Mouse (Mus musculus): ENCODE results near the gene Cdyl2.

Gene Cdyl2

GRCm38 (mm10) chr8:116619686-116620320 lies 113.0 kb downstream of the Cdyl2 start:
- DNase-seq: peak; percentile 73

DNA sequence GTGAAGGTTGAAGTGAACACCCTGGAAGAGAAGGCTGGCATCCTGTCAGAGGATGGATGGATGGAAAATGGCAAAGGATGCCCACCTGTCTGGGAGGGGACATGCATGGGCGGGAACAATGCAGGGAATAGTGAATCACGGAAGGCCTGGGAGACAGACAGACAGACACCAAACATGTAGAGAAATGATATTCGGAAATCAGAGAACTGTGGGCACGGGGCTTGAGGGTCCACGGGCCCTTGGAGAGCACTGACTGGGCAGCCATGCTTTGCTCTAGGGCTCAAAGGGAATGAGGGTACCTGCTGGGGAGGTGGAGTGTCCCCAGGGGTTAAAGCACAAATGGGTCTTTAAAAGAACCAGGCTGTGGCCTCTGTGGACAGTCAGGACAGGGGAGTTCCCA lies 113.6 kb downstream of the Cdyl2 start:
- no peak for DNase-seq

DNA sequence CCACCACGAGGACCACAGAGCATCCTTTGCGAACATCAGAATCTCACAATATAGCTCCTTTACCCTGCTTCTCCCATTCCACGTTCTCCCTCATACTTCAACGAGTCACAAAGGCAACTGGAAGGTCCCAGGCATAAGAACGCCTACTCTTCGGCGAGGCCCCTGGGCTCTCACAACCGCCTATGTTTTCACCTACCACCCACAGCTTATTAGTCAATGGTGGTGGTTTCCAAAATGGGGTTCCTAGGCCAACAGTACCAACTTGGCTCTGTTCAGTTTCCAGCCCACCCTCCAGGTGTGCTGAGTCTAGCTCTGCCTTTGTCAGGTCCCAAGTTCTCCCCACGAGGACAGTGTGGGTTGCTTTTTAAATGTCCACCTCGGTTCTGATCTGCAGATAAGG lies 114.0 kb downstream of the Cdyl2 start:
- peak; percentile 20 for DNase-seq

DNA sequence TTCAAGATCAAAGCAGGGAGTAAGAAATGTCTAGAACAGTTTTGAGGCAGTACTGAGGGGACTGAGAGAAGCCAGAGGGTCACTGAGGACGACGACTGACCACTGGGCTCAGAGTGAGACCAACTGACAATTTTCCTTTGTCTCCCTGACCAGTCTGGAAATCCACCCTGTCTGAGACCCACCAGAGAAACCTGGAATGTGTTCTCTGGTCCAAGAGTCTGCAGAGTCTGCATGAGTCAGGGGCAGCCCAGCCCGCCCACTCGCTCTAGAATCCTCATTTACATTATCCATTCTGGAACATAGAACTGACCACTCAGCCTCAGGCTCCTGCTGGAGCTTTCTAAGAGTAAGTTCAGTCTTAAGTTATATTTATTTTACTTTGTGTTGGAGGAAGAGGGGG lies 114.9 kb downstream of the Cdyl2 start:
- DNase-seq: no peak

DNA sequence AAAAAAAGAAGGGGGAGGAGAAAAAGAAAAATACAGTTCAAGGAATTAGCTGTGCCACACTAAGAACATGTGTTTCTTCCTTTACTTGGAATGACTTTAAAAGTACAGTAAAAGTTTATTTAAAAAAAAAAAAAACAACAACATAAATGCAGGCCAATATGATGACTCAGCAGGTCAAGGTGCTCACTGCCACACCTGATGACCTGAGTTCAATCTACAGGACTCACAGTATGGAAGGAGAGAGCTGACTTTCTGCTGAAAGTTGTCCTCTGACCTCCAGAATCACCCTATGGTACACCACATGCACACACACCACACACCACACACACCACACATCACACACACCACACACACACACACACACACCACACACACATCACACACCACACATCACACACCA lies 116.4 kb downstream of the Cdyl2 start:
- no peak for DNase-seq

- no peak for DNase-seq
These were observed 117.9 kb downstream of the Cdyl2 start for GRCm38 (mm10) chr8:116614901-116615300.

DNA sequence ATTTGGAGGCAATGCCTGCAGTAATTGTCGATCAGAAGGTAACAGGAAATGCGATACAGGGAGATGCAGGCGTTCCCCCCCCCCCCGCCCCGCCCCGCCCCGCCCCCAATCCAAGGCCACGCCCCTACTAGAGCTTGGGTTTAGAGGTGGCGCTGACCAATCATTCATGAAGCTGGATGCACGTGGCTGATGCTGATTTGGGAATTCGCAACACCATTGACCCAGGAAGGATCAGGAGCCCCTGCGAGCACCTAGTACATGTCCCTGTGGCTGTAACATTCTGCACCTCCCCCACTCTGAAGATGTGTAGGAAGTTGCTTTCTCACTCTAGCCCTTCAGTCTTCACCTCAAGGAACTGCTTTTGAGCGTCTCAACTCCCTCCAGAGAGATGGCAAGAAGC lies 126.6 kb downstream of the Cdyl2 start:
- DNase-seq: no peak

DNA sequence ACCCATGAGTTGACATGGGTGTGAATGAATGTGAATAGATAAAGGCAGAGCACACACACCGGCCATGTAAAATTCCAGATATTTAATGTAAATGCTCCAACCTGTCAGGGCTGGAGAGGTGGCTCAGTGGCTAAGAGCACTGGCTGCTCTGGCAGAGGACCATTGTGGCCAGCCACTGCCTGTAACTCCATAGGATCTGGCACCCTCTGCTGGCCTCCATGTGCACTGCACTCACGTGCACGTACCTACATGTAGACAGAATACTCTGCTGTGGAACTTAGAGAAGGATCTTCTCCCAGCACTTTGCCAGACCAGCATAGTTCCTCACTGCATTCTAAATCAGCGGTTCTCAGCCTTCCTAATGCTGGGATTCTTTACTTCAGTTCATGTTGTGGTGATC lies 130.0 kb downstream of the Cdyl2 start:
- DNase-seq: no peak

- no peak for DNase-seq
These were observed 133.1 kb downstream of the Cdyl2 start for GRCm38 (mm10) chr8:116599728-116600127.

DNA sequence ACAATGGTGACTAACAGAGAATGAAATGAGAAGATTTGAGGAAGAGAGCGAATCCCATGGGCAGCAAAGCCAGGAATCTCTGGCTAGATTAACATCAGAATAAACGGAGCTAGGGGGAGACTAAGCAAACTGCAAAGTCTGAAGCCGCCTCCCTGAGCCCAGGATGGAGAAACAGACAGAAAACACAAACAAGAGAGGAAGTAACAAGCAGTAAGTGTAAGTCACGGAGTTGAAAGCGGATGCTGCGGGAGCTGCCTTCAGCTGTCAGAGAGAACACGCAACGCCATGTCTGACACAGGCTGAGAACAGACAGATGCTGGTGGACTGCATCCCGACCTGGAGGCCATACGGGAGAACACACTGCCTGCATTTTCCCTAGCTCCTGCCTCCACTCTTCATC lies 141.6 kb downstream of the Cdyl2 start:
- no peak for DNase-seq

DNA sequence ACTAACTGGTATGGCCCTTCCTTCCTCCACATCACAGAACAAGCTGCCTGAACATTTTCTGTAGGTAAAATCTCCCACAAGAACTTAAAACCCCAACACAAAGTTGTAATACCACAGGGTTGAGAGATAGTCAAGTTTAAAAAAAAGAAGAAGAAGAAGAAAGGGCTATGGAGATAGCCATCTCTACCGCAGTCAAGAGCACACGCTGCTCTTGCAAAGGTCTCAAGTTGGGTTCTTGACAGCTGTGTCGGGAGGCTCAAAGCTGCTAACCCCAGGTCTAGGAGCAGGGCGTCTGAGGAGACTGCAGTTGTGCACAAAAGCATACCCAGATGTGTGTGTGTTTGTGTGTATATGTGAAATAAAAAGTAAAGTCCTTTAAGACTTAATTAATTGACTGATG lies 142.2 kb downstream of the Cdyl2 start:
- no peak for DNase-seq

DNA sequence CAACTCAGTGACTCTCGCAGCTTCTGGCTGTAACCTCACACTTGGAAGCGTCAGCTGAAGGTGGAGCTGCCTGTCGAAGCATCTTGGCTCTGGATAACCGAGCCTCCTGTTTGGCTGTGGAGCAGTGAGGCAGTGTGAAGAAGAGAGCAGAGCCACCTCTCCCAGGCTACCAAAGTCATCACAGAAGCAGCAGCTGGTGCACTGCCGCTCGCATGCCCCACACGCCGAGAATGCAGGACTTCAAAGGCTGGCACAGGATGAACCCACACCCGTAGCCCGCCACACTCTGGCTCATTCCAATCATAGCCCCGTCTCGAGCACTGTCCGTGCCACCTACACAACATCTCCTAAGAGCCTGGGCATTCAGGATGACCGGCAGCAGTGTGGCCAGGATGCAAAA lies 142.7 kb downstream of the Cdyl2 start:
- no peak for DNase-seq

GRCm38 (mm10) chr8:116587616-116588468 lies 144.9 kb downstream of the Cdyl2 start:
- no peak for DNase-seq

- no peak for DNase-seq
These were observed 151.3 kb downstream of the Cdyl2 start for GRCm38 (mm10) chr8:116581318-116582019.

- no peak for DNase-seq
These were observed 156.1 kb downstream of the Cdyl2 start for GRCm38 (mm10) chr8:116576732-116577131.

- DNase-seq: no peak
These were observed 159.7 kb downstream of the Cdyl2 start for GRCm38 (mm10) chr8:116573085-116573484.

GRCm38 (mm10) chr8:116552778-116553177 lies 180.0 kb downstream of the Cdyl2 start:
- DNase-seq: no peak

DNA sequence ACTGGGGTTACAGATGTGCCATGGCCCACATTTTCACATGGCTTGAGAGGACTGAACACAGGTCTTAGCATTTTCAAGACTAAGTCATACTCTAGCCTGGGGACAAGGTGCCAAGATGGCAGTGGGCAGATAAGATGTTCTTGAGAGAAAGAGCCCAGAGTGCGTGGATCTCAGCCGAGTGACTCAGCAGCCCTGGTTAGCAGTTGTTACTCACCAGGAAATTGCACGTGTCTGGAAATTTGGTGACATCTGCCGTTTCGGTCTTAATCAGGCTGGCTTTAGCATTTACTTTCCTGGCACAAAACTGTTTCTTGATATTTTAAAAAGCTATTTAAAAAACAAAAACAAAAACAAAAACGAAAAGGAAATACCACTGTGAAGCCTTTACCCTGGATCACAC lies 180.5 kb downstream of the Cdyl2 start:
- DNase-seq: peak; percentile 42

DNA sequence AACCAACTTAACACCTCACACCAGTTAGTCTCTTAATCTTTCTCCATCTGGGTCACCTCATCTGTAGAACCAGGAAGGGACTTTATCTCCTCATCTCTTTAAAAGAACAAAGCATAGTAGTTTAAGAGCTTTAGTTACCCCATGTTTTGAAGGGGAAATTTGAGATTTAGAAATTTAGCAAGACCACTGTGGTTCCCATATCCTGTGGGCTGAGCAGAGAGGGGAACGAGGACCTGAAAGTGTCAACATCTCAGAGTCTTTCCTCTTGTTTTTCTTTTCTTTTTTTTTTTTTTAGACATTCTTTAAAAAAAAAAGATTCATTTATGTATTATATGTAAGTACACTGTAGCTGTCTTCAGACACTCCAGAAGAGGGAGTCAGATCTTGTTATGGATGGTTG lies 189.4 kb downstream of the Cdyl2 start:
- DNase-seq: no peak

DNA sequence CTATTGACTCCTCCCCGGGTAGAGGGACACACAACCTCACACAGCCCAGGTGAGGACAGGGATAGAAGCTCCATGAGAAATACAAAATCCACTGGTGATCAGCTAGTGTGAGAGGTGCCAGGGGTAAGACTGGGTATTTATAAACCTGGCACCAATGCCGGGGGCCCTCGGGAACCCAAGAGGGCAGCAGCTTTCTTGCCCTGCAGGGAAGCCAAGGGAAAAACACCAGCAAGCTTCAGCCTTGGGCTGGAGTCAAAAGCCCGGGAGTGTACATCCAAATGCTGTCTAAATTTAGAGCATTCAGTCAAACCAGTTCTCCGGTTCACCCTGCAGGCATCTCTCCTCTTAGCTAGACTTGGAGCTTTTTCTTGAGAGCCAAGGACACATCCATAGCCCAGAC lies 189.9 kb downstream of the Cdyl2 start:
- no peak for DNase-seq

- no peak for DNase-seq
These were observed 192.7 kb downstream of the Cdyl2 start for GRCm38 (mm10) chr8:116540136-116540535.

DNA sequence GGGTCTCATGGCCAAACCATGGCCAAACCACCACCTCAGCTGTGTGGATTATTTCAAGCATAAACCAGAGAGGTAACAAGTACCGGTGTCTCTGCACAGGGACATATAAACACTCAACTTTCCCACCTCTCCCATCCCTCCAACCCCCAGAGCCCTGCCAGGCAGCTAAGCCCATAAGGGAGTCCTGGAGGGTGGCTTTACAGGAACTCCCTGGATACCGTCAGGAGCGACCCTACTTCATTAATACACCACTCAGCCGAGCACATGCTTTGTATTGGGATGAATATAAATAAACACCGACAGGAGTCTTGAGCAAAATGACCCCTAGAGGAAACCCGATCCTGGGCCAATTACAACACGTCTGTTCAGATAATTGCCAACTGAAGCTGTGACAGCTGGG lies 194.0 kb downstream of the Cdyl2 start:
- no peak for DNase-seq

DNA sequence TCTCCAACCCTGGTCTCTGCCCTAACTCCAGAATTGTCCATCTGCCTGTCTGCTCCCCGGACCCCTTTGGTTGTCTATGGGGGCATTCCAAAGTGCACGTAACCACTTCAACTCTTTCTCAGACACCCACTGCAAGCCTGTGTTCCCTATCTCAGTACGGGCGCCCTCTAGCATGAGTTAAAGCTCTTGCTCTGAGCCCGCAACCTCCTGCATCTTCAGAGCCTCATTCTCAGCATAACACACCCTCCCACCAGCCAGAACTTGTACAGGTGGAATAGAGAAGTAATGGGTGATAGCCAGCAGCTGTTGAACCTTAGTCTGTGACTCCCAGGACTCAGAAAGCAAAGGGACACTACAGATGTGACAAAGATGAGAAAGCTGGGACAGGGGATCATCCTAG lies 196.0 kb downstream of the Cdyl2 start:
- DNase-seq: no peak

DNA sequence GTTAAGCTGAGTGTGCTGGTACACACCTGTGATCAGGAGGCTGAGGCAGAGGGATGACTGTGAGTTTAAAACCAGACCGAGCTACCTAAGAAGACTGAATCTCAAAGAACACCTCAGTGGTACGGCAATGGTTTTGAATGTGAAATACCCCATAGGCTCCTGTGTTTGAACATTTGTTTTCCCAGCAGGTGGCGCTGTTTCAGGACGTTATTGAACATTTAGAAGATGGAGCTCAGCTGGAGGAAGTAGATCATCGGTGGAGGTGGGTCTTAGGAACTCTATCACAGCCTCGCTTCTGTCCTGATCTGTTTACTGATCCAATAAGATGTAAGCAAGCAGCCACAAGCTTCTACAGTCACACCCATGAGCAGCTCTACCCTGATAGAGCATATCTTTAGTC lies 199.7 kb downstream of the Cdyl2 start:
- no peak for DNase-seq
